In the genomic region with DNA sequence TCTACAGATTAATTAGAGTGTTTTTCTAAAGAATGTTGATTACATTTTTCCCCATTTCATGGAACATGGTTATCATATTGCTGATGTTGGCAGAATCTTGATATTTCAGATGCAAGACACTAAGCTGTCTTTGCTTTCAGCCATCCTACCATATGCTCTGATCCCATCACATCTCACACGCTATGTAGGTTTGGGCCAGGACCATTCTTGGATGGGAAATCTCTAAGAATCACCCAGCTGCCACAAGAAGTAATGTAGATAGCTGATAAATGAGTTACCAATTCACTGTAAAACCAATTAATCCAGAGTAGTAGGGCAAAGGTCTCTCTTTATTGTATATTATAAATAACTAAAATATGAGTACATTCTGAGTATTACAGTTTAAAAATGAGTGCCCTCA, we compare ENCODE assay signal across 34 mouse cellular contexts. TPM values are rescaled to one million over a fixed set of nuclear protein-coding genes. Genes with fewer than 3 reads are reported as not detected.
DNase-seq lines count a peak whose midpoint lies in the region; ATAC-seq and TF ChIP-seq lines count a peak whose summit lies in the region.
"Had no signal": no experiment of that assay in that cellular context is flagged by ENCODE, and none has a peak within 500 bp of the region (broad histone marks: within the 10 kb centered on the region; RNA-seq: fewer than 3 reads in every experiment).

No protein-coding gene starts in this region.

- TF ChIP-seq CTCF in midbrain, postnatal 0 days (IDR thresholded peaks at IDR 0.05) = no peak
- no peak for TF ChIP-seq CTCF in intestine, postnatal 0 days (IDR thresholded peaks at IDR 0.05; ENCODE audit: low read depth)

- peaks cover 5% of the 10 kb centered on the region; the same call in 1 of the 2 replicates for H3K27me3 ChIP-seq in forebrain, embryonic 15.5 days
- H3K27me3 ChIP-seq in forebrain, embryonic 10.5 days (ENCODE audit: poor library complexity, severe bottlenecking) = peaks cover 24% of the 10 kb centered on the region
- H3K27me3 ChIP-seq in midbrain, embryonic 11.5 days (ENCODE audit: control insufficient read depth, insufficient read depth, low read length) = peaks cover 18% of the 10 kb centered on the region
- H3K27me3 ChIP-seq in midbrain, postnatal 0 days (ENCODE audit: insufficient read depth, low read length) = peaks cover 14% of the 10 kb centered on the region
- peaks cover 13% of the 10 kb centered on the region for H3K27me3 ChIP-seq in intestine, postnatal 0 days (replicated peaks; ENCODE audit: control insufficient read depth, insufficient read depth, low read length)
- H3K27me3 ChIP-seq: CH12.LX, Patski had no signal

- peaks cover 11% of the 10 kb centered on the region for H3K4me1 ChIP-seq in forebrain, embryonic 15.5 days
- peaks cover 8% of the 10 kb centered on the region for H3K4me1 ChIP-seq in forebrain, embryonic 10.5 days
- peaks cover 2% of the 10 kb centered on the region; the same call in 1 of the 2 replicates for H3K4me1 ChIP-seq in midbrain, embryonic 11.5 days (ENCODE audit: control insufficient read depth, insufficient read depth, low read length)
- H3K4me1 ChIP-seq in midbrain, postnatal 0 days (ENCODE audit: insufficient read depth, low read length) = no peaks in the 10 kb centered on the region
- no peaks in the 10 kb centered on the region for H3K4me1 ChIP-seq in intestine, postnatal 0 days (replicated peaks; ENCODE audit: control insufficient read depth, insufficient read depth, low read length)

- H3K27ac ChIP-seq in forebrain, embryonic 15.5 days (replicated peaks) = no peak overlapping the region; the same call in 1 of the 2 replicates
- H3K27ac ChIP-seq in forebrain, embryonic 10.5 days = no peak overlapping the region
- H3K27ac ChIP-seq in midbrain, embryonic 11.5 days (ENCODE audit: low read depth, low read length) = no peak overlapping the region
- H3K27ac ChIP-seq in midbrain, postnatal 0 days (ENCODE audit: low read depth, low read length) = no peak overlapping the region
- H3K27ac ChIP-seq in intestine, postnatal 0 days (ENCODE audit: low read depth, low read length) = no peak overlapping the region
- H3K27ac ChIP-seq: embryonic facial prominence, embryonic 12.5 days; embryonic facial prominence, embryonic 15.5 days; heart, adult 2 months; heart, embryonic 10.5 days; heart, embryonic 13.5 days; hindbrain, embryonic 14.5 days; hindbrain, postnatal 0 days had no signal

- no peak overlapping the region for H3K4me3 ChIP-seq in forebrain, embryonic 15.5 days
- H3K4me3 ChIP-seq in forebrain, embryonic 10.5 days = no peak overlapping the region
- no peak overlapping the region for H3K4me3 ChIP-seq in midbrain, embryonic 11.5 days (ENCODE audit: low read depth, low read length)
- H3K4me3 ChIP-seq in midbrain, postnatal 0 days (ENCODE audit: low read depth, low read length) = no peak overlapping the region
- H3K4me3 ChIP-seq in intestine, postnatal 0 days (ENCODE audit: low read depth, low read length) = no peak overlapping the region
- H3K4me3 ChIP-seq: embryonic facial prominence, embryonic 12.5 days; embryonic facial prominence, embryonic 15.5 days; heart, adult 2 months; heart, embryonic 10.5 days; heart, embryonic 13.5 days had no signal

- no peak for DNase-seq in forebrain, embryonic 10.5 days (ENCODE audit: extremely low spot score, low spot score)
- peak; percentile 61 for DNase-seq in midbrain, embryonic 11.5 days (ENCODE audit: low spot score, missing footprints)
- no peak for DNase-seq in midbrain, postnatal 0 days (ENCODE audit: low spot score)
- DNase-seq in ovary, postnatal 14 days (ENCODE audit: low spot score) = no peak
- DNase-seq: adrenal gland, postnatal 10 days; adrenal gland, postnatal 36 days; B cell, adult 2 months; cerebellum, adult 11 months; cerebellum, adult 2 months; cerebellum, adult 9-11 months; cerebellum, postnatal 25 days; gastrocnemius, postnatal 10 days; gastrocnemius, postnatal 36 days; heart, adult 2 months; heart, postnatal 14 days; heart, postnatal 4 days; kidney, adult 18-20 months had no signal

- ATAC-seq in forebrain, embryonic 15.5 days (replicated peaks) = peak; percentile 53
- ATAC-seq in midbrain, embryonic 11.5 days (ENCODE audit: low FRiP score) = no peak
- ATAC-seq in midbrain, postnatal 0 days (ENCODE audit: low FRiP score) = no peak
- ATAC-seq in intestine, postnatal 0 days = peak; percentile 31
- ATAC-seq: hindbrain, postnatal 0 days; Patski had no signal

- 57% methylated on average over 1 of the region's 1 CpGs for WGBS in forebrain, embryonic 15.5 days
- 91% methylated on average over 1 of the region's 1 CpGs for WGBS in forebrain, embryonic 10.5 days
- 95% methylated on average over 1 of the region's 1 CpGs for WGBS in midbrain, embryonic 11.5 days
- WGBS in midbrain, postnatal 0 days = 100% methylated on average over 1 of the region's 1 CpGs
- 46% methylated on average over 1 of the region's 1 CpGs for WGBS in intestine, postnatal 0 days

- H3K9ac ChIP-seq in forebrain, embryonic 15.5 days (replicated peaks) = no peak overlapping the region
- no peak overlapping the region for H3K9ac ChIP-seq in midbrain, embryonic 11.5 days (ENCODE audit: low read length)
- H3K9ac ChIP-seq in midbrain, postnatal 0 days (replicated peaks; ENCODE audit: low read length, poor library complexity, severe bottlenecking) = no peak overlapping the region
- no peak overlapping the region for H3K9ac ChIP-seq in intestine, postnatal 0 days (ENCODE audit: low read depth, low read length)
- H3K9ac ChIP-seq: embryonic facial prominence, embryonic 12.5 days; embryonic facial prominence, embryonic 15.5 days; heart, embryonic 13.5 days; hindbrain, embryonic 14.5 days had no signal

- no peak overlapping the region for H3K4me2 ChIP-seq in forebrain, embryonic 15.5 days (replicated peaks)
- H3K4me2 ChIP-seq in midbrain, embryonic 11.5 days = no peak overlapping the region
- no peak overlapping the region for H3K4me2 ChIP-seq in midbrain, postnatal 0 days (ENCODE audit: low read depth, low read length, poor library complexity, severe bottlenecking)
- H3K4me2 ChIP-seq in intestine, postnatal 0 days (replicated peaks; ENCODE audit: low read depth) = no peak overlapping the region
- H3K4me2 ChIP-seq: embryonic facial prominence, embryonic 12.5 days; embryonic facial prominence, embryonic 15.5 days; heart, embryonic 13.5 days; hindbrain, embryonic 14.5 days had no signal

- no peaks in the 10 kb centered on the region for H3K36me3 ChIP-seq in forebrain, embryonic 15.5 days
- H3K36me3 ChIP-seq in forebrain, embryonic 10.5 days (replicated peaks) = peaks cover 13% of the 10 kb centered on the region; the same call in 1 of the 2 replicates
- H3K36me3 ChIP-seq in midbrain, embryonic 11.5 days (ENCODE audit: control insufficient read depth, insufficient read depth, low read length) = no peaks in the 10 kb centered on the region
- 0 out of 2 replicates have a peak, but pooled peaks cover 4% of the 10 kb centered on the region for H3K36me3 ChIP-seq in midbrain, postnatal 0 days (ENCODE audit: insufficient read depth, low read length)
- H3K36me3 ChIP-seq in intestine, postnatal 0 days (ENCODE audit: control insufficient read depth, insufficient read depth) = no peaks in the 10 kb centered on the region
- H3K36me3 ChIP-seq: embryonic facial prominence, embryonic 12.5 days; embryonic facial prominence, embryonic 15.5 days; heart, embryonic 10.5 days had no signal

- no peaks in the 10 kb centered on the region for H3K9me3 ChIP-seq in forebrain, embryonic 15.5 days
- no peaks in the 10 kb centered on the region for H3K9me3 ChIP-seq in forebrain, embryonic 10.5 days
- H3K9me3 ChIP-seq in midbrain, embryonic 11.5 days (ENCODE audit: control insufficient read depth, low read length) = no peaks in the 10 kb centered on the region
- no peaks in the 10 kb centered on the region for H3K9me3 ChIP-seq in midbrain, postnatal 0 days (ENCODE audit: low read length)
- H3K9me3 ChIP-seq in intestine, postnatal 0 days (ENCODE audit: control insufficient read depth) = no peaks in the 10 kb centered on the region
- H3K9me3 ChIP-seq: embryonic facial prominence, embryonic 12.5 days; embryonic facial prominence, embryonic 15.5 days; G1E; heart, embryonic 10.5 days; heart, embryonic 13.5 days had no signal

RNA-seq across cellular contexts. Expression of gene Tbr1, which starts 4.7 kb away (rescaled TPM):
- polyA plus RNA-seq in forebrain, embryonic 15.5 days (2015; fragmentation: Nextera tagmentation; extraction: Ambion mirVana) = 60.8 and 61.6 TPM in 2 replicates
- 2.4 and 5.0 TPM in 2 replicates for polyA plus RNA-seq in forebrain, embryonic 10.5 days (2016; fragmentation: Nextera tagmentation; extraction: Ambion mirVana)
- 0.52 and 2.1 TPM in 2 replicates for polyA plus RNA-seq in midbrain, embryonic 11.5 days (2014; fragmentation: Nextera tagmentation; extraction: Ambion mirVana)
- total RNA-seq in midbrain, postnatal 0 days (2014; rRNA removed) = 1.1 and 1.2 TPM in 2 replicates
- 0.07 and 0.60 TPM in 2 replicates for polyA plus RNA-seq in midbrain, postnatal 0 days (2015; fragmentation: Nextera tagmentation; extraction: Ambion mirVana)
- not detected in 2 replicates for polyA plus RNA-seq in intestine, postnatal 0 days (2015; fragmentation: Nextera tagmentation; extraction: Ambion mirVana)
- total RNA-seq: adrenal gland, adult 18-20 months; adrenal gland, postnatal 36 days; common myeloid progenitor, adult 5-6 weeks; gastrocnemius, adult 18-20 months; gastrocnemius, postnatal 36 days; heart, postnatal 14 days; heart, postnatal 4 days had no signal
- polyA plus RNA-seq: heart, adult 2 months; heart, embryonic 16.5 days; hindbrain, embryonic 11.5 days; inflammation-experienced regulatory T-cells, adult 6 months had no signal

Comparison
In these comparisons a context has a peak if more than half of its experiments do, and no peak if none do; other contexts are left out.
1. RNA of gene Tbr1, which starts 4.7 kb away (polyA plus RNA-seq): 60.8 to 61.6 TPM in forebrain, embryonic 15.5 days; 2.4 to 5.0 TPM in forebrain, embryonic 10.5 days, 0.52 to 2.1 TPM in midbrain, embryonic 11.5 days, 0.07 to 0.60 TPM in midbrain, postnatal 0 days and not detected in intestine, postnatal 0 days; every median in the first group is over 10 times any median in the second.
2. ATAC-seq: peak in forebrain, embryonic 15.5 days (single experiment) and intestine, postnatal 0 days (single experiment); none in midbrain, embryonic 11.5 days (single experiment) and midbrain, postnatal 0 days (single experiment).